Mouse (Mus musculus): ENCODE results near the gene Cxcl16. TPM values are rescaled to one million over a fixed set of nuclear protein-coding genes. Genes with fewer than 3 reads are reported as not detected.

Gene Cxcl16
- total and polyA plus RNA-seq, 3 experiments = not detected

DNA sequence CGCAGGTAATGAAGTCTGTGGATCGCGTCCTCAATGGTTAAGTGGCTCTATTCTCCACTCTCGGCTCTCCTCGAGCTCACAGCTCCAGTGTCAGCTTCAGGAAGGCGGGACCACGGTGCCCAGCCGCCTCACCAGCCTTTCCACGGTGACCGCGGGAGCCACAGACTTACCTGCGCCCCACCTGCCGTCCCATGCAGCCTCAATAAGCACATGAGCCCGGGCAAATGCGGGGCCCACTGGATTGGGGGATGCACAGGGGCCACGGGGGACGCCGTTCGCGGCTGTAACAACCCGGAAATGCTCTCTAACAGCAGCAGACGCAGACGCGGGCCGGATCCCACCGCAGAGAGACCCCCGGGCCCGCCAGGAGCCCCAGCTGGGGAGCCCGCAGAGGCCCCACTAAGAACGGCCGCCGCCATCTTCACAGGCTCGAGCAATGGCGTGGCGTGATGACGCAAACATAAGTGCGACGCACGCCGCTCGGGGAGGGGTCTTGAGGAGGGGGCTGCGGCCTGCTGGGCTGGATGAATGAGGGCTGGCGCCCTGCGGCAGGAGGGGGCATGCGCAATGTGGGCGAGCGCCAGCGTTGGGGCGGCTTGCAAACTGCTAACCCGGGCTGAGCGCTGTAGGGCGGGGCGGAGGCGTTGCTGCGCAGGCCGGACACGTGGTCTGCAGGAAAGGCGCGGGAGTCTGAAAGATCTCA lies 50.0 kb downstream of the Cxcl16 start, which contains the start of gene Pelp1:
Gene Pelp1, minus strand, starts transcription at position 438 of the 703 bp plus-strand sequence.
- TF ChIP-seq POLR2AphosphoS5 (IDR thresholded peaks at IDR 0.05; ENCODE audit: insufficient replicate concordance, low read depth, low read length) (no peak), GATA1 (IDR thresholded peaks at IDR 0.05; ENCODE audit: borderline replicate concordance, low read length) (no peak), CTCF (IDR thresholded peaks at IDR 0.05; ENCODE audit: low read depth, low read length) (no peak), TAL1 (conservative IDR thresholded peaks at IDR 0.05; ENCODE audit: low read depth, low read length) (no peak), GATA2 (IDR thresholded peaks at IDR 0.05; ENCODE audit: borderline replicate concordance, low read depth, low read length) (no peak)
- H3K27me3 ChIP-seq (ENCODE audit: insufficient read depth, low read length) = no peaks in the 10 kb centered on the region
- peaks cover 40% of the 10 kb centered on the region for H3K36me3 ChIP-seq (replicated peaks)
- DNase-seq (ENCODE audit: low spot score) = peak; percentile 93
- peaks cover 29% of the 10 kb centered on the region for H3K4me1 ChIP-seq (ENCODE audit: insufficient read depth, low read depth, low read length)
- peak within 1 kb of the TSS; percentile 96 for H3K4me3 ChIP-seq (ENCODE audit: low read depth, low read length)
- H3K9me3 ChIP-seq (replicated peaks) = no peaks in the 10 kb centered on the region
- ATAC-seq (ENCODE audit: extremely low read depth, insufficient number of reproducible peaks, low FRiP score, poor library complexity, severe bottlenecking) = peak; percentile 78

Other genes starting within 250 kb of the Cxcl16 start
Only the 20 nearest of the 31 such genes appear.
- gene Alox12e, start 137.4 kb downstream of the Cxcl16 start, total RNA-seq (2014; fragmentation: Nextera tagmentation) = not detected in 2 replicates
- 0.16 TPM in 1 of 2 replicates, not detected in the other for gene Alox12e, start 137.4 kb downstream of the Cxcl16 start, total RNA-seq (2017)
- gene Alox12e, start 137.4 kb downstream of the Cxcl16 start, polyA plus RNA-seq (2012) = not detected in 2 replicates
- not detected in 2 replicates for gene Alox15, start 108.0 kb downstream of the Cxcl16 start, total RNA-seq (2014; fragmentation: Nextera tagmentation)
- not detected in 2 replicates for gene Alox15, start 108.0 kb downstream of the Cxcl16 start, total RNA-seq (2017)
- gene Alox15, start 108.0 kb downstream of the Cxcl16 start, polyA plus RNA-seq (2012) = not detected in 2 replicates
- gene Pelp1, start 50.0 kb downstream of the Cxcl16 start, total RNA-seq (2014; fragmentation: Nextera tagmentation) = 36.5 and 39.9 TPM in 2 replicates
- 6.9 and 7.8 TPM in 2 replicates for gene Pelp1, start 50.0 kb downstream of the Cxcl16 start, total RNA-seq (2017)
- 104 and 111 TPM in 2 replicates for gene Pelp1, start 50.0 kb downstream of the Cxcl16 start, polyA plus RNA-seq (2012)
- 51.7 and 69.3 TPM in 2 replicates for gene Arrb2, start 27.3 kb downstream of the Cxcl16 start, total RNA-seq (2014; fragmentation: Nextera tagmentation)
- 97.1 and 114 TPM in 2 replicates for gene Arrb2, start 27.3 kb downstream of the Cxcl16 start, total RNA-seq (2017)
- gene Arrb2, start 27.3 kb downstream of the Cxcl16 start, polyA plus RNA-seq (2012) = 327 and 349 TPM in 2 replicates
- 13.2 and 18.1 TPM in 2 replicates for gene Med11, start 8.1 kb downstream of the Cxcl16 start, total RNA-seq (2014; fragmentation: Nextera tagmentation)
- 37.0 and 42.4 TPM in 2 replicates for gene Med11, start 8.1 kb downstream of the Cxcl16 start, total RNA-seq (2017)
- gene Med11, start 8.1 kb downstream of the Cxcl16 start, polyA plus RNA-seq (2012) = 18.5 and 22.6 TPM in 2 replicates
- not detected in 2 replicates for gene Zmynd15, start 551 bp downstream of the Cxcl16 start, total RNA-seq (2014; fragmentation: Nextera tagmentation)
- gene Zmynd15, start 551 bp downstream of the Cxcl16 start, total RNA-seq (2017) = 0.06 and 0.66 TPM in 2 replicates
- gene Zmynd15, start 551 bp downstream of the Cxcl16 start, polyA plus RNA-seq (2012) = not detected in 2 replicates
- gene Tm4sf5, start 45.3 kb upstream of the Cxcl16 start, total RNA-seq (2014; fragmentation: Nextera tagmentation) = not detected in 2 replicates
- not detected in 2 replicates for gene Tm4sf5, start 45.3 kb upstream of the Cxcl16 start, total RNA-seq (2017)
- gene Tm4sf5, start 45.3 kb upstream of the Cxcl16 start, polyA plus RNA-seq (2012) = not detected in 2 replicates
- gene Vmo1, start 54.6 kb upstream of the Cxcl16 start, total RNA-seq (2014; fragmentation: Nextera tagmentation) = not detected in 2 replicates
- gene Vmo1, start 54.6 kb upstream of the Cxcl16 start, total RNA-seq (2017) = not detected in 2 replicates
- not detected in 2 replicates for gene Vmo1, start 54.6 kb upstream of the Cxcl16 start, polyA plus RNA-seq (2012)
- gene Gltpd2, start 59.2 kb upstream of the Cxcl16 start, total RNA-seq (2014; fragmentation: Nextera tagmentation) = not detected in 2 replicates
- not detected in 2 replicates for gene Gltpd2, start 59.2 kb upstream of the Cxcl16 start, total RNA-seq (2017)
- gene Gltpd2, start 59.2 kb upstream of the Cxcl16 start, polyA plus RNA-seq (2012) = not detected in 2 replicates
- gene Psmb6, start 65.4 kb upstream of the Cxcl16 start, total RNA-seq (2014; fragmentation: Nextera tagmentation) = 114 and 116 TPM in 2 replicates
- 212 and 295 TPM in 2 replicates for gene Psmb6, start 65.4 kb upstream of the Cxcl16 start, total RNA-seq (2017)
- 153 and 181 TPM in 2 replicates for gene Psmb6, start 65.4 kb upstream of the Cxcl16 start, polyA plus RNA-seq (2012)
- not detected in 2 replicates for gene Gm40193, start 73.0 kb upstream of the Cxcl16 start, total RNA-seq (2014; fragmentation: Nextera tagmentation)
- gene Gm40193, start 73.0 kb upstream of the Cxcl16 start, total RNA-seq (2017) = not detected in 2 replicates
- gene Gm40193, start 73.0 kb upstream of the Cxcl16 start, polyA plus RNA-seq (2012) = not detected in 2 replicates
- gene Pld2, start 80.1 kb upstream of the Cxcl16 start, total RNA-seq (2014; fragmentation: Nextera tagmentation) = not detected in 2 replicates
- gene Pld2, start 80.1 kb upstream of the Cxcl16 start, total RNA-seq (2017) = 0.05 and 0.06 TPM in 2 replicates
- not detected in 2 replicates for gene Pld2, start 80.1 kb upstream of the Cxcl16 start, polyA plus RNA-seq (2012)
- 37.3 and 38.1 TPM in 2 replicates for gene Mink1, start 102.9 kb upstream of the Cxcl16 start, total RNA-seq (2014; fragmentation: Nextera tagmentation)
- 8.8 and 14.3 TPM in 2 replicates for gene Mink1, start 102.9 kb upstream of the Cxcl16 start, total RNA-seq (2017)
- gene Mink1, start 102.9 kb upstream of the Cxcl16 start, polyA plus RNA-seq (2012) = 89.8 and 94.4 TPM in 2 replicates
- not detected in 2 replicates for gene 4930544D05Rik, start 155.9 kb upstream of the Cxcl16 start, total RNA-seq (2014; fragmentation: Nextera tagmentation)
- gene 4930544D05Rik, start 155.9 kb upstream of the Cxcl16 start, total RNA-seq (2017) = not detected in 2 replicates
- gene 4930544D05Rik, start 155.9 kb upstream of the Cxcl16 start, polyA plus RNA-seq (2012) = not detected in 2 replicates
- not detected in 2 replicates for gene Chrne, start 159.2 kb upstream of the Cxcl16 start, total RNA-seq (2014; fragmentation: Nextera tagmentation)
- gene Chrne, start 159.2 kb upstream of the Cxcl16 start, total RNA-seq (2017) = not detected in 2 replicates
- not detected in 2 replicates for gene Chrne, start 159.2 kb upstream of the Cxcl16 start, polyA plus RNA-seq (2012)
- 1.1 and 3.1 TPM in 2 replicates for gene Gp1ba, start 179.1 kb upstream of the Cxcl16 start, total RNA-seq (2014; fragmentation: Nextera tagmentation)
- 2.8 and 3.4 TPM in 2 replicates for gene Gp1ba, start 179.1 kb upstream of the Cxcl16 start, total RNA-seq (2017)
- 9.0 TPM in 2 replicates for gene Gp1ba, start 179.1 kb upstream of the Cxcl16 start, polyA plus RNA-seq (2012)
- gene Rnf167, start 187.3 kb upstream of the Cxcl16 start, total RNA-seq (2014; fragmentation: Nextera tagmentation) = 63.7 and 115 TPM in 2 replicates
- 62.3 and 64.1 TPM in 2 replicates for gene Rnf167, start 187.3 kb upstream of the Cxcl16 start, total RNA-seq (2017)
- gene Rnf167, start 187.3 kb upstream of the Cxcl16 start, polyA plus RNA-seq (2012) = 62.6 and 81.3 TPM in 2 replicates
- 42.8 and 72.7 TPM in 2 replicates for gene Slc25a11, start 187.5 kb upstream of the Cxcl16 start, total RNA-seq (2014; fragmentation: Nextera tagmentation)
- gene Slc25a11, start 187.5 kb upstream of the Cxcl16 start, total RNA-seq (2017) = 125 and 144 TPM in 2 replicates
- gene Slc25a11, start 187.5 kb upstream of the Cxcl16 start, polyA plus RNA-seq (2012) = 50.6 and 59.2 TPM in 2 replicates
- 804 and 991 TPM in 2 replicates for gene Pfn1, start 194.7 kb upstream of the Cxcl16 start, total RNA-seq (2014; fragmentation: Nextera tagmentation)
- 724 and 774 TPM in 2 replicates for gene Pfn1, start 194.7 kb upstream of the Cxcl16 start, total RNA-seq (2017)
- 3,649 and 4,709 TPM in 2 replicates for gene Pfn1, start 194.7 kb upstream of the Cxcl16 start, polyA plus RNA-seq (2012)
- 19.0 and 25.3 TPM in 2 replicates for gene Eno3, start 197.2 kb upstream of the Cxcl16 start, total RNA-seq (2014; fragmentation: Nextera tagmentation)
- 21.9 and 24.5 TPM in 2 replicates for gene Eno3, start 197.2 kb upstream of the Cxcl16 start, total RNA-seq (2017)
- gene Eno3, start 197.2 kb upstream of the Cxcl16 start, polyA plus RNA-seq (2012) = 3.1 and 5.7 TPM in 2 replicates